8 mouse cellular contexts compared by ENCODE assay signal in genomic region chr13:5860651-5861156, GRCm38 (mm10). TPM values are rescaled to one million over a fixed set of nuclear protein-coding genes. Genes with fewer than 3 reads are reported as not detected.
A peak's percentile ranks its signal among the peaks of the same experiment; 100 is the strongest.
DNase-seq lines count a peak whose midpoint lies in the region; ATAC-seq and TF ChIP-seq lines count a peak whose summit lies in the region.

No protein-coding gene starts in this region.

- no peaks in the 10 kb centered on the region for H3K27me3 ChIP-seq in intestine, postnatal 0 days (replicated peaks; ENCODE audit: control insufficient read depth, insufficient read depth, low read length)

- peak overlapping the region; percentile 96 for H3K4me3 ChIP-seq in intestine, postnatal 0 days (ENCODE audit: low read depth, low read length)
- peak overlapping the region; percentile 44 for H3K4me3 ChIP-seq in macrophage (ENCODE audit: inconsistent target)

- under 1% methylated on average over 27 of the region's 27 CpGs for WGBS in intestine, postnatal 0 days
- 2% methylated on average over 27 of the region's 27 CpGs for WGBS in macrophage (ENCODE audit: missing documents)

- peaks cover 8% of the 10 kb centered on the region for H3K36me3 ChIP-seq in intestine, postnatal 0 days (ENCODE audit: control insufficient read depth, insufficient read depth)
- peaks cover under 1% of the 10 kb centered on the region; the same call in 1 of the 2 replicates for H3K36me3 ChIP-seq in macrophage (ENCODE audit: inconsistent target)

- H3K27ac ChIP-seq in intestine, postnatal 0 days (ENCODE audit: low read depth, low read length): peak overlapping the region; percentile 96
- H3K27ac ChIP-seq in macrophage: peak overlapping the region; percentile 99

- peak overlapping the region; percentile 63 for H3K4me2 ChIP-seq in intestine, postnatal 0 days (replicated peaks; ENCODE audit: low read depth)

- ATAC-seq in frontal cortex, adult (ENCODE audit: low TSS enrichment): peak; percentile 32
- ATAC-seq in intestine, postnatal 0 days: peak; percentile 32

- peak overlapping the region; percentile 88 for H3K9ac ChIP-seq in intestine, postnatal 0 days (ENCODE audit: low read depth, low read length)

- TF ChIP-seq CTCF in intestine, postnatal 0 days (IDR thresholded peaks at IDR 0.05; ENCODE audit: low read depth): peak; percentile 71

- 0 out of 2 replicates have a peak, but pooled peaks cover 3% of the 10 kb centered on the region for H3K4me1 ChIP-seq in intestine, postnatal 0 days (replicated peaks; ENCODE audit: control insufficient read depth, insufficient read depth, low read length)

- peak; percentile 38 for DNase-seq in ovary, postnatal 14 days (ENCODE audit: low spot score)
- DNase-seq in ovary, adult 18-20 months (ENCODE audit: low spot score): no peak
- peak; percentile 66 for DNase-seq in brain, adult 2 months (ENCODE audit: low read depth, low spot score)
- peak; percentile 25 to 42 for DNase-seq in spleen, postnatal 14 days (ENCODE audit: low spot score in 2 of 2)
- DNase-seq in cerebellum, adult 8-10 months: no peak

- H3K9me3 ChIP-seq in intestine, postnatal 0 days (ENCODE audit: control insufficient read depth): no peaks in the 10 kb centered on the region

- peaks cover 43% of the 10 kb centered on the region for H3K79me2 ChIP-seq in macrophage (ENCODE audit: inconsistent target)

RNA-seq across cellular contexts. Expression of gene Klf6, which starts 0.6 kb away (rescaled TPM):
- 64.4 and 65.3 TPM in 2 replicates for polyA plus RNA-seq in intestine, postnatal 0 days (2015; fragmentation: Nextera tagmentation; extraction: Ambion mirVana)
- total RNA-seq in macrophage (2018; cell fraction: chromatin; rRNA removed): 1,000 to 10,000 TPM in 5 of 26 experiments, 100 to 1,000 TPM in 21; 214 to 1,575 (median 623) TPM
- 1,000 to 10,000 TPM in 3 of 26 experiments, 100 to 1,000 TPM in 23; 179 to 1,130 (median 488) TPM for total RNA-seq in macrophage (2018; cell fraction: cytosol; rRNA removed)
- total RNA-seq in macrophage (2018; cell fraction: nucleus; rRNA removed): 1,000 to 10,000 TPM in 11 of 26 experiments, 100 to 1,000 TPM in 15; 236 to 1,693 (median 931) TPM
- 120 to 182 TPM (median 126 TPM) in 3 replicates for polyA plus RNA-seq in macrophage (2018)

Comparison
In these comparisons a context has a peak if more than half of its experiments do, and no peak if none do; other contexts are left out.
1. DNase-seq: peak in ovary, postnatal 14 days (single experiment), brain, adult 2 months (single experiment) and spleen, postnatal 14 days (2 of 2); none in ovary, adult 18-20 months (single experiment) and cerebellum, adult 8-10 months (single experiment).